Mouse (Mus musculus): ENCODE measurements around the gene Tmem136. TPM values are rescaled to one million over a fixed set of nuclear protein-coding genes. Genes with fewer than 3 reads are reported as not detected.

The Tmem136 gene
- polyA plus RNA-seq, 1 experiment from 2014 or later = 4.0 TPM

DNA sequence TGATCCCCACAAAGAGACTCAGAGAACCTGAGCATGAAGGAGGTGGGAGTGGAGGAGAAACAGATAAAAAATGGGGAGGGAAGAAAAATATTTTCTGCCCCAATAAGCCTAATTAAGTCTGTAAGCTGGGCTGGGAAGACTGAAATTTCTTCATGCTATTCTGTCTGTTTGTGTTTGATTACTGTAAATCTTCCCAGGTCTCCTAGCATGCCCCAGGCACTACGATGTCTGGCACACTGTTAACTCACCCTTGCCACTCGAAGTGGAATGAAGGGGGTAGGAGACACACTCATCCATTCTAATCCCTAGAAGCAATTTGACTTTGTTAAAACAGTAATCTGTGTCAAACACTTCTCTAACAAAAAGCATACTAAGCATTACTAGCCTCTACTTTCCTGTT is 44.6 kb downstream of the Tmem136 start:
- no peak overlapping the region for H3K4me3 ChIP-seq (replicated peaks; ENCODE audit: low read length)
- no peak for ATAC-seq (ENCODE audit: insufficient read depth, low FRiP score)
- no peak overlapping the region for H3K27ac ChIP-seq (ENCODE audit: low read length)
- peaks cover 31% of the 10 kb centered on the region for H3K4me1 ChIP-seq (ENCODE audit: control insufficient read depth, insufficient read depth, low read length)
- no peaks in the 10 kb centered on the region for H3K9me3 ChIP-seq (replicated peaks; ENCODE audit: control insufficient read depth, low read length)
- H3K4me2 ChIP-seq (ENCODE audit: low read depth, low read length) = no peak overlapping the region
- H3K36me3 ChIP-seq (ENCODE audit: control insufficient read depth, insufficient read depth, low read length) = no peaks in the 10 kb centered on the region
- no peaks in the 10 kb centered on the region for H3K27me3 ChIP-seq (ENCODE audit: control insufficient read depth, insufficient read depth, low read length)
- H3K9ac ChIP-seq (ENCODE audit: low read length) = no peak overlapping the region
- 45% methylated on average over 2 of the region's 2 CpGs for WGBS

DNA sequence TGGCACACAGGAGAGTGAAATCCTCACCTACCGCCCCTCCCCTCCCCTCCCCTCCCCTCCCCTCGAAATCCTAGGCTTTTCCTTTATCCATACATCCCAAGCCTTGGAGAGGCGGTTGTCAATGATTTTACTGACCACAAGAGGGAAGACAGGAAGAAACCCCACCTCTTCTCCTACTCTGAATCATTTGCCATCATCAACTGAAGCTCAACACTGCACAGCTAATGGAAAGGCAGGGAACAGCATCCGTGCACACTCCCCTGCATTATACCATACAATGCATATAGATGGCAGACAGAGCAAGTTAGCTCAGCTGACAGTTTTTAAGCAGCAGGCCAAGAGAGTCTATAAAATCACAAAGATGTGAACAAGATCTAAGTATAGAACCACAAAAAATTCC is 45.2 kb downstream of the Tmem136 start:
- H3K4me2 ChIP-seq (ENCODE audit: low read depth, low read length) = no peak overlapping the region
- no peak for ATAC-seq (ENCODE audit: insufficient read depth, low FRiP score)
- WGBS = 33% methylated on average over 4 of the region's 4 CpGs

DNA sequence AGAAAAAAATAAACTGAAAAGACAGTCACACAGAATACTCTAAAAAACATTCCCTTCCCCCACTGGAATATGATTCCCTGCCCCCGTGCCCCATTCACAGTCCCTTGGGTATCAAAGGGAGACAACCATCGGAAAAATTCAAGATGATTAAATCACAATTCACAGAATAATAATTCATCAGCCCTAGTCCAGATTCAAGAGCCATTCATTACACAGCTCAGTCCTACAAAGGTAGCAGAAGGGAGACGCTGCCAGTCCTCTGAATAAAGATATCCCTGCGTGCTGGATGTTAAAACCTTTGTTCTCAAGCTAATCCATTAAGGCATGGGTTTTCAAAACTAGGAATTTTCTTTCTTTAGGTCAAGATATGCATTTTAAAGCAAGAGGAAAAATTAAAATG is 45.8 kb downstream of the Tmem136 start:
- Histone ChIP-seq H3K4me1 (ENCODE audit: control insufficient read depth, insufficient read depth, low read length) (peaks cover 35% of the 10 kb centered on the region), H3K9me3 (replicated peaks; ENCODE audit: control insufficient read depth, low read length) (no peaks in the 10 kb centered on the region), H3K36me3 (ENCODE audit: control insufficient read depth, insufficient read depth, low read length) (no peaks in the 10 kb centered on the region), H3K4me2 (ENCODE audit: low read depth, low read length) (no peak overlapping the region), H3K27me3 (ENCODE audit: control insufficient read depth, insufficient read depth, low read length) (no peaks in the 10 kb centered on the region), H3K9ac (ENCODE audit: low read length) (no peak overlapping the region), H3K4me3 (replicated peaks; ENCODE audit: low read length) (no peak overlapping the region), H3K27ac (ENCODE audit: low read length) (no peak overlapping the region)
- no peak for ATAC-seq (ENCODE audit: insufficient read depth, low FRiP score)
- 59% methylated on average over 4 of the region's 4 CpGs for WGBS

More for the DNA sequence above, 45.2 kb downstream of the Tmem136 start:
- Histone ChIP-seq H3K4me3 (replicated peaks; ENCODE audit: low read length) (no peak overlapping the region), H3K27me3 (ENCODE audit: control insufficient read depth, insufficient read depth, low read length) (no peaks in the 10 kb centered on the region), H3K9me3 (replicated peaks; ENCODE audit: control insufficient read depth, low read length) (no peaks in the 10 kb centered on the region), H3K36me3 (ENCODE audit: control insufficient read depth, insufficient read depth, low read length) (no peaks in the 10 kb centered on the region), H3K9ac (ENCODE audit: low read length) (no peak overlapping the region), H3K4me1 (ENCODE audit: control insufficient read depth, insufficient read depth, low read length) (peaks cover 35% of the 10 kb centered on the region), H3K27ac (ENCODE audit: low read length) (no peak overlapping the region)

DNA sequence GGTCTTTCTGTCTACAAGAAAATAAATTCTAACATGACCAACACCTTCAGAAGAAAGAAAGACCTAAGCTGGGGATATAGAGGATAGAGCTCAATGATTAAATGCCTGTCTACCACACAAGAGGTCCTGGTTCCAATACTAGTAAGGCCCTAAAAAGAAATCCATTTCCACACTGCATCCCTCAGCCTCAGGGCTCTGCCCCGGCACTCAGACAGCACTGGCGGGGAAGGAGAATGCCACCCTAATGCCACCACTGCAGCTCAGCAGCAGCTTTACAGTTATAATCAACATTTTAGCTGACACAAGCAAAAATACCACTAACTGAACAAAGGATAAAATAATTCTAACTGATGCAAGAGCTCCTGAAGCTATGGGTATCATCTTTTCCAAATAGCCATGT is 46.2 kb downstream of the Tmem136 start:
- Histone ChIP-seq H3K27me3 (ENCODE audit: control insufficient read depth, insufficient read depth, low read length) (no peaks in the 10 kb centered on the region), H3K4me2 (ENCODE audit: low read depth, low read length) (no peak overlapping the region), H3K36me3 (ENCODE audit: control insufficient read depth, insufficient read depth, low read length) (no peaks in the 10 kb centered on the region), H3K9ac (ENCODE audit: low read length) (no peak overlapping the region), H3K4me1 (ENCODE audit: control insufficient read depth, insufficient read depth, low read length) (peaks cover 35% of the 10 kb centered on the region), H3K27ac (ENCODE audit: low read length) (no peak overlapping the region), H3K9me3 (replicated peaks; ENCODE audit: control insufficient read depth, low read length) (no peaks in the 10 kb centered on the region), H3K4me3 (replicated peaks; ENCODE audit: low read length) (no peak overlapping the region)
- 67% methylated on average over 2 of the region's 2 CpGs for WGBS
- ATAC-seq (ENCODE audit: insufficient read depth, low FRiP score) = no peak

DNA sequence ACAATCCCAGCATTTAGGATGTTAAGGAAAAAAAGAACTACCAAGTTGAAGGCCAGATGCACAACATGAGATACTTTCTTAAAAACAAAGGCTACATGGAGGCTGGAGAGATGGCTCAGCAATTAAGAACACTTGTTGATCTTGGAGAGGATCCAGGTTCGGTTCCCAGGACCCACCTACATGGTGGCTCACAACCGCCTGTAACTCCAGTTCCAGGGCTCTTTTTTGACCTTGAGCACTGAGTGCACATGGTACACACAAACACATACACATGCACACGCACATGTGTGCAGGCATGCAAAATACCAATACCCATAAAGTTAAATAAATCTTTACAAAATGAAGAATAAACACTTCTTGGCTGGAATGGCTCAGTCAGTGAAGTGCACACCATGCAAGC is 48.5 kb downstream of the Tmem136 start:
- Histone ChIP-seq H3K9me3 (replicated peaks; ENCODE audit: control insufficient read depth, low read length) (no peaks in the 10 kb centered on the region), H3K4me1 (ENCODE audit: control insufficient read depth, insufficient read depth, low read length) (peaks cover 35% of the 10 kb centered on the region), H3K9ac (ENCODE audit: low read length) (no peak overlapping the region), H3K4me3 (replicated peaks; ENCODE audit: low read length) (no peak overlapping the region), H3K27ac (ENCODE audit: low read length) (no peak overlapping the region), H3K4me2 (ENCODE audit: low read depth, low read length) (no peak overlapping the region), H3K27me3 (ENCODE audit: control insufficient read depth, insufficient read depth, low read length) (no peaks in the 10 kb centered on the region), H3K36me3 (ENCODE audit: control insufficient read depth, insufficient read depth, low read length) (no peaks in the 10 kb centered on the region)
- WGBS = 54% methylated on average over 3 of the region's 3 CpGs
- no peak for ATAC-seq (ENCODE audit: insufficient read depth, low FRiP score)

DNA sequence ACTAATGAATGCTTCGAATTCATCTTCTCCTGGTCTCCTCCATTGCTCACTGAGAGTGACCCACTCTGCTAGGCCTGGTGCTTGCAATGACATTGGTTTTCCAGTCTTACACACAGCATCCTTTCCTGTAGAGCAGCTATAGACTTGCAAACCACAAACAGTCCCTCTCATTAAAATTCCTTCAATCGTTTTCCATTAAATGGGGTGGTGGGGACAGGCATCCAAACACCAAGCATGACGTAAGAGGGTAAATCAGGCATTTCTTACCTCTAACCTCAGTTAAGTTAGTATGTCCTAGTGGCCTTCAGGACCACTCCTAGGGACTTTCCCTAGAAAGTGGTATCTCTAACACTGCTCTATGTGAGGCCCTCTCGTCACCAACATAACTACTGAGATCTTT is 51.1 kb downstream of the Tmem136 start:
- Histone ChIP-seq H3K4me1 (ENCODE audit: control insufficient read depth, insufficient read depth, low read length) (peaks cover 27% of the 10 kb centered on the region), H3K9me3 (replicated peaks; ENCODE audit: control insufficient read depth, low read length) (no peaks in the 10 kb centered on the region), H3K27ac (ENCODE audit: low read length) (no peak overlapping the region), H3K36me3 (ENCODE audit: control insufficient read depth, insufficient read depth, low read length) (no peaks in the 10 kb centered on the region), H3K4me3 (replicated peaks; ENCODE audit: low read length) (no peak overlapping the region), H3K9ac (ENCODE audit: low read length) (no peak overlapping the region), H3K4me2 (ENCODE audit: low read depth, low read length) (no peak overlapping the region), H3K27me3 (ENCODE audit: control insufficient read depth, insufficient read depth, low read length) (no peaks in the 10 kb centered on the region)
- ATAC-seq (ENCODE audit: insufficient read depth, low FRiP score) = no peak
- WGBS = 81% methylated on average over 4 of the region's 4 CpGs

DNA sequence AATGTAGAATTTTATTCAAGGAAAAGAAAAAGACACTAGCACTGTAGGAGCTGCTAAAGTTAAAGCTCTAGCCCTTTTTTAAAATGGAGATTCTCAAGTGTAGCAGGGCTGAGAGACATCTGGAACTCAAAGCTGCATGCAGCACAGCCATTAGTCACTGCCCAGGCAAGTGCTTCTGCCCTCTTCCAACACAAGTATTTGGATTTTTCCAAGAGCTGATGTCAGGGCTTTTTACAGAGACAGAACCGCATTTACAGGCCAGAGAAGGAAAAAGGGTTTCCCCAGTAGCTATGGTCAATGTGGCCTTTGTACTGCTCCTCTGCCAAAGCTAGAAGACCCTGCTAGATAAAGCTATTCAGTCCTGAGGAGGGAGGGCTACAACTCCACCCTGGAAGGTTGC is 54.8 kb downstream of the Tmem136 start:
- no peaks in the 10 kb centered on the region for H3K9me3 ChIP-seq (replicated peaks; ENCODE audit: control insufficient read depth, low read length)

More for the DNA sequence above, 54.8 kb downstream of the Tmem136 start:
- Histone ChIP-seq H3K36me3 (ENCODE audit: control insufficient read depth, insufficient read depth, low read length) (no peaks in the 10 kb centered on the region), H3K4me2 (ENCODE audit: low read depth, low read length) (no peak overlapping the region), H3K4me3 (replicated peaks; ENCODE audit: low read length) (no peak overlapping the region), H3K4me1 (ENCODE audit: control insufficient read depth, insufficient read depth, low read length) (peaks cover 8% of the 10 kb centered on the region; the same call in 1 of the 2 replicates), H3K27ac (ENCODE audit: low read length) (no peak overlapping the region), H3K9ac (ENCODE audit: low read length) (no peak overlapping the region), H3K27me3 (ENCODE audit: control insufficient read depth, insufficient read depth, low read length) (no peaks in the 10 kb centered on the region)
- WGBS = 43% methylated on average over 1 of the region's 1 CpGs
- no peak for ATAC-seq (ENCODE audit: insufficient read depth, low FRiP score)

Other genes starting within 250 kb of the Tmem136 start
- gene Grik4, start 172.1 kb downstream of the Tmem136 start, polyA plus RNA-seq (2015; fragmentation: Nextera tagmentation; extraction: Ambion mirVana) = 0.57 and 0.75 TPM in 2 replicates
- 10.6 and 11.2 TPM in 2 replicates for gene Arhgef12, start 9.3 kb downstream of the Tmem136 start, polyA plus RNA-seq (2015; fragmentation: Nextera tagmentation; extraction: Ambion mirVana)
- gene Pou2f3, start 93.8 kb upstream of the Tmem136 start, polyA plus RNA-seq (2015; fragmentation: Nextera tagmentation; extraction: Ambion mirVana) = 0.97 and 0.98 TPM in 2 replicates
- 31.4 and 36.2 TPM in 2 replicates for gene Oaf, start 123.3 kb upstream of the Tmem136 start, polyA plus RNA-seq (2015; fragmentation: Nextera tagmentation; extraction: Ambion mirVana)
- gene Trim29, start 194.3 kb upstream of the Tmem136 start, polyA plus RNA-seq (2015; fragmentation: Nextera tagmentation; extraction: Ambion mirVana) = 54.1 and 69.6 TPM in 2 replicates